Mouse (Mus musculus) lung, embryonic 14.5 days (tissue): ENCODE results near the gene Nhlrc1. TPM values are rescaled to one million over a fixed set of nuclear protein-coding genes. Genes with fewer than 3 reads are reported as not detected.

ENCODE experiments used
- ATAC-seq: fragments of 200-750 bp; cut with Nextera tagmentation; 2 replicates; pipeline ENCODE4 v1.8.0; 2017; ENCODE audit warnings: mild to moderate bottlenecking, moderate TSS enrichment, moderate library complexity; ENCODE audit not compliant: insufficient read depth
- DNase-seq: peaks from one replicate; pipeline ENCODE4 v3.0.0-alpha.2; 2015
- H3K27ac ChIP-seq: fragments of 300-500 bp; sonication (generic); 2 replicates; pipeline ENCODE4 v1.5.1; 2014; ENCODE audit warnings: low read depth, mild to moderate bottlenecking, moderate library complexity
- H3K27me3 ChIP-seq: fragments of 300-500 bp; sonication (generic); 2 replicates; pipeline ENCODE4 v1.6.1; 2014; ENCODE audit warnings: low read length, control low read depth; ENCODE audit not compliant: insufficient read depth
- H3K36me3 ChIP-seq: fragments of 300-500 bp; sonication (generic); 2 replicates; pipeline ENCODE4 v1.6.1; 2014; ENCODE audit warnings: control low read depth; ENCODE audit not compliant: insufficient read depth
- H3K4me1 ChIP-seq: fragments of 300-500 bp; sonication (generic); 2 replicates; pipeline ENCODE4 v1.6.1; 2014; ENCODE audit warnings: antibody characterized with exemption, control low read depth; ENCODE audit not compliant: insufficient read depth
- H3K4me2 ChIP-seq: fragments of 300-500 bp; sonication (generic); 2 replicates; pipeline ENCODE4 v1.6.1; 2014; ENCODE audit warnings: mild to moderate bottlenecking
- H3K4me3 ChIP-seq: fragments of 300-500 bp; sonication (generic); 2 replicates; pipeline ENCODE4 v1.5.1; 2014; ENCODE audit warnings: low read depth, low read length
- H3K9ac ChIP-seq: fragments of 300-500 bp; sonication (generic); 2 replicates; pipeline ENCODE4 v1.6.1; 2014
- H3K9me3 ChIP-seq: fragments of 300-500 bp; sonication (generic); 2 replicates; pipeline ENCODE4 v1.6.1; 2016; ENCODE audit warnings: low read depth, low read length, control low read depth
- CTCF ChIP-seq: IDR thresholded peaks from 2 replicates; pipeline ENCODE4 v1.5.1; 2016; ENCODE audit warnings: antibody characterized with exemption, low read depth
- WGBS: fragments of 180-500 bp; shearing (Covaris S2); extraction: QIAGEN DNeasy Blood & Tissue Kit; methylation state at CpG from one replicate; pipeline ENCODE4 v1.1.7; 2014; 5-methylcytosine and 5-hydroxymethylcytosine counted together
- polyA plus RNA-seq: library from polyadenylated mRNA; unstranded; fragments of >200 nt; fragmentation: Nextera tagmentation; extraction: Ambion mirVana; gene quantifications from 2 replicates; pipeline ENCODE4 v1.2.1, GENCODE M21; 2014

The Nhlrc1 gene
- polyA plus RNA-seq, 1 experiment from 2014 or later, result 3.5 TPM

DNA sequence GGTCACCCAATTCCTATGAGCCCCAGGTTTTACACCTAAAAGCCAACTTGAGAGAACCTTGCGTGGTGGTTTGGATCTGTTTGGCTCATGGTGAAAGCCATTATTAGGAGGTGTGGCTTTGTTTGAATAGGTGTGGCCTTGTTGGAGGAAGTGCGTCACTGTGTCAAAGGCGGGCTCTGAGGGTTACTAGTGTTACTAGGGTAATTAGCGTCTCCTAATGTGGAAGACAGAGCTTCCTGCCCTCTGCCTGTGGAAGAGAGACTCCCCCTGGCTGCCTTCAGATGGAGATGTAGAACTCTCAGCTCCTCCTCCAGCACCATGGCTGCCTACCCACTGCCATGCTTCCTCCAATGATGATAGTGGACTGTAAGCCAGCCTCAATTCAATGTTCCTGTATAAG is 13.1 kb downstream of the Nhlrc1 start:
- Histone ChIP-seq H3K9me3 (no peaks in the 10 kb centered on the region), H3K27me3 (no peaks in the 10 kb centered on the region), H3K27ac (no peak overlapping the region), H3K4me2 (no peak overlapping the region), H3K4me3 (no peak overlapping the region), H3K4me1 (no peaks in the 10 kb centered on the region), H3K9ac (no peak overlapping the region), H3K36me3 (no peaks in the 10 kb centered on the region)
- 87% methylated on average over 4 of the region's 4 CpGs for WGBS
- no peak for DNase-seq
- no peak for ATAC-seq
- TF ChIP-seq CTCF, result no peak

GRCm38 (mm10) chr13:46999498-46999897 is 15.2 kb downstream of the Nhlrc1 start:
- Histone ChIP-seq H3K9me3 (no peaks in the 10 kb centered on the region), H3K27me3 (no peaks in the 10 kb centered on the region), H3K4me1 (no peaks in the 10 kb centered on the region), H3K4me3 (no peak overlapping the region), H3K9ac (no peak overlapping the region), H3K36me3 (no peaks in the 10 kb centered on the region), H3K27ac (no peak overlapping the region), H3K4me2 (no peak overlapping the region)
- ATAC-seq (no peak), DNase-seq (no peak)
- no peak for TF ChIP-seq CTCF
- WGBS, result 34% methylated on average over 5 of the region's 5 CpGs

DNA sequence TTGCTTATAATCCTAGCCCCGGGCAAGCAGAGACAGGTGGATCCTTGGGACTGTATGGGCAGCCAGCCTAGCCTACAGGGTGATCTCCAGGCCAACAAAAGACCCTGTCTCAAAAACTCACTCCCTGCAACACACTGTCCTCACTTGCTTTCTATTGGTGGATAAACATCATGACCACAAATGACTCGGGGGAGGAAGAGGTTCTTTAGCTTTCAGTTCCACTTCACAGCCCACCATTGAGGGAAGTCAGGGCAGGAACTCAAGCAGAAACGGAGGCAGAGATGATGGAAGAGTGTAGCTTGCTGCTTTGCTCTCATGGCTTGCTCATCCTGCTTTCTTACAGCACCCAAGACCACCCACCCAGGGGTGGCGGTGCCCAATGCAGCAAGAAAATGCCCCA is 17.3 kb downstream of the Nhlrc1 start:
- no peak for ATAC-seq
- WGBS, result 72% methylated on average over 4 of the region's 4 CpGs
- no peak overlapping the region for H3K4me2 ChIP-seq
- no peaks in the 10 kb centered on the region for H3K36me3 ChIP-seq
- H3K27ac ChIP-seq, result no peak overlapping the region
- no peak overlapping the region for H3K4me3 ChIP-seq
- H3K9ac ChIP-seq, result no peak overlapping the region
- no peaks in the 10 kb centered on the region for H3K9me3 ChIP-seq
- H3K27me3 ChIP-seq, result no peaks in the 10 kb centered on the region
- no peaks in the 10 kb centered on the region for H3K4me1 ChIP-seq
- no peak for TF ChIP-seq CTCF
- no peak for DNase-seq

DNA sequence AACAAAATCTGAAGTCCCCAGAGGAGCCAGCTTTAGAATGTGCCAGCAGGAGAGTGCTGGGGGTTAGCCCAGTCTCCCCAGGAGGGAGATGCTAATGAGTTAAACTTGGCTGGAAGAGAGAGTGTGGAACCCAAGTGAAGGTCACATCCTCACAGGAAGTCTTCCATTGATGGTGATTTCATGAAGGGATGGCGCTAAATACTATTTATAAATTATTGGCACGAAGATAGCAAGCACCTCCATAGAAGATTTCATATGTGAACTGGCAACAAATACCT is 21.4 kb downstream of the Nhlrc1 start:
- ATAC-seq, result no peak
- Histone ChIP-seq H3K36me3 (no peaks in the 10 kb centered on the region), H3K9ac (no peak overlapping the region), H3K9me3 (no peaks in the 10 kb centered on the region), H3K27ac (no peak overlapping the region), H3K4me2 (no peak overlapping the region), H3K27me3 (no peaks in the 10 kb centered on the region), H3K4me1 (no peaks in the 10 kb centered on the region), H3K4me3 (no peak overlapping the region)
- DNase-seq, result no peak
- 80% methylated on average over 2 of the region's 2 CpGs for WGBS
- no peak for TF ChIP-seq CTCF

- Histone ChIP-seq H3K9ac (no peak overlapping the region), H3K27me3 (no peaks in the 10 kb centered on the region), H3K36me3 (no peaks in the 10 kb centered on the region), H3K4me3 (no peak overlapping the region), H3K27ac (no peak overlapping the region), H3K4me1 (no peaks in the 10 kb centered on the region), H3K9me3 (no peaks in the 10 kb centered on the region), H3K4me2 (no peak overlapping the region)
- no peak for ATAC-seq
- 76% methylated on average over 7 of the region's 7 CpGs for WGBS
- no peak for TF ChIP-seq CTCF
- DNase-seq, result no peak
Observed at GRCm38 (mm10) chr13:46992516-46993273, 22.0 kb downstream of the Nhlrc1 start.

DNA sequence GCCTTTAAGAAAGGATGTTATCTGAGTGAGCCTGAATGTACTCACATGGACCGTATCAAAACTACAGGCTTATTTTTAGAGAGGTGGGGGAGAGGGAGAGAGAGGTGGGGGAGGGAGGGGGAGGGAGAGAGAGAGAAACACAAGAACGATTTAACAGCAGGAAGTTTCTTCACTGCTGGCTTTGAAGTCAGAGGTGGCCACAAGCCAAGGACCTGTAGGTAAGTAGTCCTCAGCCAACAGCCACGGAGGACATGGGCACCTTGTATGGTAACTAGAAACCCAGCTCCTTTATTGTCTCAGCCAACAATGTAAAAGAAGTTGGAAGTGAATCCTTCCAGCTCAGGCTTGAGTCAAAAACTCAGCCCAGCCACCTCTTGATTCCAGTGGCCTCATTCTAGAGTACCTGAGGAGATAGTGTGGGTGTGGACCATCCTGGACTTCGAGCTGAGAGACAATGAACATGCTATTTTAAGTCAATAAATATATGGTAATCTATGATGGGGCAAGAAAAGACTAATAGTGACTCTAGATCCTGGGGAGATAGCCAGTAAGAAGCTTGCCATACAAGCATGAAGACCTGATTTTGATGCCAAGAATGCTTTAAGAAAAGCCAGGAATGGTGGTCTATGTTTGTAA is 24.2 kb downstream of the Nhlrc1 start:
- ATAC-seq (no peak), DNase-seq (peak; percentile 28)
- Histone ChIP-seq H3K27ac (no peak overlapping the region), H3K4me1 (no peaks in the 10 kb centered on the region), H3K36me3 (no peaks in the 10 kb centered on the region), H3K4me3 (no peak overlapping the region), H3K4me2 (no peak overlapping the region), H3K9me3 (no peaks in the 10 kb centered on the region), H3K9ac (no peak overlapping the region), H3K27me3 (no peaks in the 10 kb centered on the region)
- no peak for TF ChIP-seq CTCF
- WGBS, result 24% methylated on average over 4 of the region's 4 CpGs

GRCm38 (mm10) chr13:46987941-46988340 is 26.7 kb downstream of the Nhlrc1 start:
- Histone ChIP-seq H3K4me2 (no peak overlapping the region), H3K27me3 (no peaks in the 10 kb centered on the region), H3K9ac (no peak overlapping the region), H3K9me3 (no peaks in the 10 kb centered on the region), H3K4me3 (no peak overlapping the region), H3K27ac (no peak overlapping the region), H3K4me1 (no peaks in the 10 kb centered on the region), H3K36me3 (no peaks in the 10 kb centered on the region)
- ATAC-seq (no peak), DNase-seq (no peak)
- TF ChIP-seq CTCF, result no peak
- WGBS, result 59% methylated on average over 8 of the region's 8 CpGs
